Mouse (Mus musculus): ENCODE measurements around the gene Cask. TPM values are rescaled to one million over a fixed set of nuclear protein-coding genes. Genes with fewer than 3 reads are reported as not detected.

The Cask gene
- polyA plus RNA-seq, 2 experiments, result 20.9 to 25.4 TPM

DNA sequence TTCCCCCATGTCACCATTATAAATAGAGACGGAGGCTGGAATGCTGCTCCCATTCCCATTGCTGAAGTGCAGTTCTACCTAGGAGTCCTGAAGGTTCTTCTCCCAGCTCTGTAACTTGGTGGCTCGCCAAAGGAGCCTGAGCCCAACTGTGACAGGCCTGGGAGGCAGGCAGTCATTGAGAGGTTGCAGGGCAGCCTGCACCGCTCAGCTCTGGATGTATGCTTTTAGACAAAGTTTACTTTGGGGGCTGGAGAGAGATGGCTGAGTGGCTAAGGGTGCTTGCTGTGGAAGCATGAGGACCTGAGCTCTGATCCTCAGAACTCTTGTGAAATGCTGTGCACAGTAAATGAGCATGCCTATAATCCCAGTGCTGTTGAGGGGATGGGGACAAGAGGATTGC is 360.2 kb downstream of the Cask start:
- no peak overlapping the region for H3K9ac ChIP-seq (ENCODE audit: low read depth, low read length, severe bottlenecking)
- no peak overlapping the region for H3K4me2 ChIP-seq (replicated peaks; ENCODE audit: low read depth, low read length, severe bottlenecking)
- no peak overlapping the region for H3K27ac ChIP-seq (replicated peaks; ENCODE audit: low read depth, low read length)
- H3K36me3 ChIP-seq (ENCODE audit: control insufficient read depth, insufficient read depth, low read length), result no peaks in the 10 kb centered on the region
- no peak overlapping the region for H3K4me3 ChIP-seq (replicated peaks; ENCODE audit: low read length)
- H3K27me3 ChIP-seq (ENCODE audit: control insufficient read depth, insufficient read depth, low read length), result no peaks in the 10 kb centered on the region
- ATAC-seq (ENCODE audit: low FRiP score, low read depth), result no peak
- WGBS, result 68% methylated on average over 3 of the region's 3 CpGs
- no peaks in the 10 kb centered on the region for H3K4me1 ChIP-seq (ENCODE audit: control insufficient read depth, insufficient read depth, low read length)
- 0 out of 2 replicates have a peak, but pooled peaks cover 4% of the 10 kb centered on the region for H3K9me3 ChIP-seq (ENCODE audit: control insufficient read depth, low read length)
- TF ChIP-seq POLR2A (IDR thresholded peaks at IDR 0.05; ENCODE audit: borderline replicate concordance, extremely low read depth, insufficient read depth, insufficient read length), result no peak
- no peak for DNase-seq (ENCODE audit: low spot score)

DNA sequence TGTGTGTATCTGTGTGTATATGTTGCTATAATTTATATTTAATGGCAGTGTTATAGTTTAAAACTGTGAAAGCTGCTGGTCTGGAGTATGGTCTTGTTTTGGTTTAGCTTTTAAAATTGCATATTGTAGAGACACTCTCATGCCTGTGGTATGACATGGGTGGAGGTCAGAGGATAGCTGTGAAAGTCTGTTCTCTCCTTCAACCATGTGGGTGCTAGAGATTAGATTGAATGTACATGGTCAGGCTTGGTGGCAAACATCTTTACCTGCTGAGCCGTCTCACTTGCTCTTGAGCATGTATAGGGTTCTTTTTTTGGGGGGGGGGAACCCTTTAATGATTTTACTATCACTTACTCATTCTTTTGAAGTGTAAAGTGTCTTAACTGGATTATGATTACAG is 361.4 kb downstream of the Cask start:
- Histone ChIP-seq H3K4me1 (ENCODE audit: control insufficient read depth, insufficient read depth, low read length) (no peaks in the 10 kb centered on the region), H3K36me3 (ENCODE audit: control insufficient read depth, insufficient read depth, low read length) (no peaks in the 10 kb centered on the region), H3K4me2 (replicated peaks; ENCODE audit: low read depth, low read length, severe bottlenecking) (no peak overlapping the region), H3K27me3 (ENCODE audit: control insufficient read depth, insufficient read depth, low read length) (no peaks in the 10 kb centered on the region), H3K27ac (replicated peaks; ENCODE audit: low read depth, low read length) (no peak overlapping the region), H3K9ac (ENCODE audit: low read depth, low read length, severe bottlenecking) (no peak overlapping the region), H3K4me3 (replicated peaks; ENCODE audit: low read length) (no peak overlapping the region), H3K9me3 (ENCODE audit: control insufficient read depth, low read length) (0 out of 2 replicates have a peak, but pooled peaks cover 5% of the 10 kb centered on the region)
- DNase-seq (ENCODE audit: low spot score) (no peak), ATAC-seq (ENCODE audit: low FRiP score, low read depth) (no peak)
- no peak for TF ChIP-seq POLR2A (IDR thresholded peaks at IDR 0.05; ENCODE audit: borderline replicate concordance, extremely low read depth, insufficient read depth, insufficient read length)
- WGBS, result 67% methylated on average over 1 of the region's 1 CpGs

DNA sequence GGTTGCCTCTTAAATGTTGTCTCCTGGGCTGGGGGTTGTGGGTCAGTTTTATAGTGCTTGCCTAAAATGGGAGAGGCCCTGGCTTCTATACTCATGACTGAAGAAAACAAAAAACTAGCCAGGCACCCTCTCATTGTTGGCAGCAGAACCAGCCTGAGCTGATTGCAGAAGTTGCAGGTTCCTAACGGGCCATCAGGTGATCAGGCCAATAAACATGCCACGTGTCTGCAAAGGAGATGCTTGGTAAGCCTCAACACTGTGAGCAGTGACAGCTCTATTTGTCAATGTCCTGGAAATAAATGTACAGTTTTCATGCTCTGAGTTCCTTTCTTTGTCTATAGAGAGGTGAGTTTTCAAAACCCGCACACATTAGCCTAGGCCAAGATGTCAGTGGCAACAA is 362.2 kb downstream of the Cask start:
- Histone ChIP-seq H3K4me3 (replicated peaks; ENCODE audit: low read length) (no peak overlapping the region), H3K9ac (ENCODE audit: low read depth, low read length, severe bottlenecking) (no peak overlapping the region), H3K27ac (replicated peaks; ENCODE audit: low read depth, low read length) (no peak overlapping the region), H3K9me3 (ENCODE audit: control insufficient read depth, low read length) (0 out of 2 replicates have a peak, but pooled peaks cover 5% of the 10 kb centered on the region), H3K4me2 (replicated peaks; ENCODE audit: low read depth, low read length, severe bottlenecking) (no peak overlapping the region), H3K27me3 (ENCODE audit: control insufficient read depth, insufficient read depth, low read length) (no peaks in the 10 kb centered on the region), H3K4me1 (ENCODE audit: control insufficient read depth, insufficient read depth, low read length) (no peaks in the 10 kb centered on the region), H3K36me3 (ENCODE audit: control insufficient read depth, insufficient read depth, low read length) (no peaks in the 10 kb centered on the region)
- WGBS, result 66% methylated on average over 3 of the region's 3 CpGs
- no peak for ATAC-seq (ENCODE audit: low FRiP score, low read depth)
- TF ChIP-seq POLR2A (IDR thresholded peaks at IDR 0.05; ENCODE audit: borderline replicate concordance, extremely low read depth, insufficient read depth, insufficient read length), result no peak
- DNase-seq (ENCODE audit: low spot score), result no peak

DNA sequence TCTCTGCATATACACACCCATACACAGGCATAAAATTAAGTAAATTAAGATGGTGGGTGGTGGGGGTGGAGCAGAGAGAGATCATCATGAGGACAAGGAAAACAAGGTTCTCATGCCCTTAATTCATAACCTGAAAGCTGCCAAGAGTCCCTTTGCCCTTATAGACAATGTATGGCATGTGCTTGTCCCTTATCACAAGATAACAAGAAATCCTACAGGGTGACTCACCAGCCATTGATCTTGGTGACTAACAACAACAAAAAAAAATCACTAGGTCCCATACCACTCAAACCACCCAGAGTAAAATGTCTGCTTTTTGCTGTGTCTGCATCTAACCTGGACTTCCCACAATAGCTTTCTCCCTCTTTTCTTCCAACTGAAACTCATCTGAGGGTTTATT is 366.7 kb downstream of the Cask start:
- no peak overlapping the region for H3K4me2 ChIP-seq (replicated peaks; ENCODE audit: low read depth, low read length, severe bottlenecking)
- H3K4me3 ChIP-seq (replicated peaks; ENCODE audit: low read length), result no peak overlapping the region
- no peak for DNase-seq (ENCODE audit: low spot score)
- no peak overlapping the region for H3K9ac ChIP-seq (ENCODE audit: low read depth, low read length, severe bottlenecking)
- no peaks in the 10 kb centered on the region for H3K4me1 ChIP-seq (ENCODE audit: control insufficient read depth, insufficient read depth, low read length)
- no peak for TF ChIP-seq POLR2A (IDR thresholded peaks at IDR 0.05; ENCODE audit: borderline replicate concordance, extremely low read depth, insufficient read depth, insufficient read length)
- no peak for ATAC-seq (ENCODE audit: low FRiP score, low read depth)
- H3K27ac ChIP-seq (replicated peaks; ENCODE audit: low read depth, low read length), result no peak overlapping the region
- H3K9me3 ChIP-seq (ENCODE audit: control insufficient read depth, low read length), result 0 out of 2 replicates have a peak, but pooled peaks cover 5% of the 10 kb centered on the region
- H3K27me3 ChIP-seq (ENCODE audit: control insufficient read depth, insufficient read depth, low read length), result no peaks in the 10 kb centered on the region
- no peaks in the 10 kb centered on the region for H3K36me3 ChIP-seq (ENCODE audit: control insufficient read depth, insufficient read depth, low read length)

DNA sequence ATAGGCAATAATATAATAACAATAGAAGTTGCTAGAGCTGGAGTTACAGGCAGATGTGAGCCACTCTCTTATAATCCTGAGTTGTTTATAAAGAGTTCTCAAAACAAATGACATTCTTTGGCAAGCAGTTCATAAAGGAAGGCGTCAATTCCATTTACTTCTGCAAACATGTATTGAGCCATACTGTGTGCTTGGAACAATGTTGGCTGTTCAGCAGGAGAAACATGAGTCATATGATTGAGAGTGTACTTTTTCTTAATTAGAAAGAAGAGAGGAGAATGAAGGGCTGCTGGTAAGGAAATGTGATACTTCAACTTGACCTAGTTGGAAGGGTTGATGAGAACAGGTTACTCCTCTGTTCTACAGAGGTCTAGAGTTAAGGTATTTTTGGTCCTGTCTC is 368.6 kb downstream of the Cask start:
- DNase-seq (ENCODE audit: low spot score) (no peak), ATAC-seq (ENCODE audit: low FRiP score, low read depth) (no peak)
- Histone ChIP-seq H3K4me1 (ENCODE audit: control insufficient read depth, insufficient read depth, low read length) (no peaks in the 10 kb centered on the region), H3K27ac (replicated peaks; ENCODE audit: low read depth, low read length) (no peak overlapping the region), H3K36me3 (ENCODE audit: control insufficient read depth, insufficient read depth, low read length) (no peaks in the 10 kb centered on the region), H3K9me3 (ENCODE audit: control insufficient read depth, low read length) (0 out of 2 replicates have a peak, but pooled peaks cover 5% of the 10 kb centered on the region), H3K4me3 (replicated peaks; ENCODE audit: low read length) (no peak overlapping the region), H3K27me3 (ENCODE audit: control insufficient read depth, insufficient read depth, low read length) (no peaks in the 10 kb centered on the region), H3K4me2 (replicated peaks; ENCODE audit: low read depth, low read length, severe bottlenecking) (no peak overlapping the region), H3K9ac (ENCODE audit: low read depth, low read length, severe bottlenecking) (no peak overlapping the region)
- 74% methylated on average over 1 of the region's 1 CpGs for WGBS
- TF ChIP-seq POLR2A (IDR thresholded peaks at IDR 0.05; ENCODE audit: borderline replicate concordance, extremely low read depth, insufficient read depth, insufficient read length), result no peak

GRCm38 (mm10) chrX:13479570-13479969 is 371.6 kb downstream of the Cask start:
- DNase-seq (ENCODE audit: low spot score) (no peak), ATAC-seq (ENCODE audit: low FRiP score, low read depth) (no peak)
- H3K27ac ChIP-seq (replicated peaks; ENCODE audit: low read depth, low read length), result no peak overlapping the region
- no peak for TF ChIP-seq POLR2A (IDR thresholded peaks at IDR 0.05; ENCODE audit: borderline replicate concordance, extremely low read depth, insufficient read depth, insufficient read length)
- no peaks in the 10 kb centered on the region for H3K27me3 ChIP-seq (ENCODE audit: control insufficient read depth, insufficient read depth, low read length)
- H3K9ac ChIP-seq (ENCODE audit: low read depth, low read length, severe bottlenecking), result no peak overlapping the region
- H3K4me3 ChIP-seq (replicated peaks; ENCODE audit: low read length), result no peak overlapping the region
- no peaks in the 10 kb centered on the region for H3K36me3 ChIP-seq (ENCODE audit: control insufficient read depth, insufficient read depth, low read length)
- no peaks in the 10 kb centered on the region for H3K4me1 ChIP-seq (ENCODE audit: control insufficient read depth, insufficient read depth, low read length)
- H3K4me2 ChIP-seq (replicated peaks; ENCODE audit: low read depth, low read length, severe bottlenecking), result no peak overlapping the region
- H3K9me3 ChIP-seq (ENCODE audit: control insufficient read depth, low read length), result no peaks in the 10 kb centered on the region

Measured in limb, embryonic 14.5 days (tissue).